Mouse (Mus musculus): Measurements from ENCODE around the gene Syt16. TPM values are rescaled to one million over a fixed set of nuclear protein-coding genes. Genes with fewer than 3 reads are reported as not detected.
A peak's percentile ranks its signal among the peaks of the same experiment; 100 is the strongest.

Syt16 gene
- polyA plus RNA-seq, 1 experiment, result not detected

GRCm38 (mm10) chr12:74125796-74126195 lies 128.3 kb downstream of the Syt16 start:
- TF ChIP-seq CTCF (IDR thresholded peaks at IDR 0.05; ENCODE audit: borderline replicate concordance, insufficient read depth, low read length) (no peak), POLR2A (IDR thresholded peaks at IDR 0.05; ENCODE audit: low read depth, low read length) (no peak)
- H3K4me3 ChIP-seq (ENCODE audit: insufficient read depth, low read length), result no peak overlapping the region
- no peaks in the 10 kb centered on the region for H3K4me1 ChIP-seq (ENCODE audit: control insufficient read depth, insufficient read depth, low read length)
- no peak overlapping the region for H3K27ac ChIP-seq (ENCODE audit: insufficient read depth, low read length)

DNA sequence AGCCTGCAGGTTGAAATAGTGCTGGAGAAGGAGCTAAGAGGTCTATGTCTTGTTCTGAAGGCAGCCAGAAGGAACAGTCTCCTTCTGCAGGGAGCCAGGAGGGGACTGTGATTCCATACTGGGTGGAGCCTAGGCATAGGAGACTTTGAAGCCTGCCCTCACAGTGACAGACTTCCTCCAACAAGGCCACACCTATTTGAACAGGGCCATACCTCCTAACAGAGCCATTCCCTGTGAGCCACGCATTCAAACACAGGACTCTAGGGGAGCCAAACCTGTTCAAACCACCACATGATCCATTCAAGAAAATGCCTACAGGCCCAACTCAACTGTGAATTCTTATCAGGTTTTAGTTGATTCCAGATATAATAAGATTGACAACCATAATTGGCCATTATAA lies 130.8 kb downstream of the Syt16 start:
- Histone ChIP-seq H3K4me1 (ENCODE audit: control insufficient read depth, insufficient read depth, low read length) (no peaks in the 10 kb centered on the region), H3K4me3 (ENCODE audit: insufficient read depth, low read length) (no peak overlapping the region), H3K27ac (ENCODE audit: insufficient read depth, low read length) (no peak overlapping the region)
- TF ChIP-seq CTCF (IDR thresholded peaks at IDR 0.05; ENCODE audit: borderline replicate concordance, insufficient read depth, low read length) (no peak), POLR2A (IDR thresholded peaks at IDR 0.05; ENCODE audit: low read depth, low read length) (no peak)

GRCm38 (mm10) chr12:74131790-74132189 lies 134.3 kb downstream of the Syt16 start:
- Histone ChIP-seq H3K27ac (ENCODE audit: insufficient read depth, low read length) (no peak overlapping the region), H3K4me3 (ENCODE audit: insufficient read depth, low read length) (no peak overlapping the region), H3K4me1 (ENCODE audit: control insufficient read depth, insufficient read depth, low read length) (no peaks in the 10 kb centered on the region)
- TF ChIP-seq CTCF (IDR thresholded peaks at IDR 0.05; ENCODE audit: borderline replicate concordance, insufficient read depth, low read length), result no peak
- TF ChIP-seq POLR2A (IDR thresholded peaks at IDR 0.05; ENCODE audit: low read depth, low read length), result no peak

GRCm38 (mm10) chr12:74142147-74142546 lies 144.7 kb downstream of the Syt16 start:
- TF ChIP-seq POLR2A (IDR thresholded peaks at IDR 0.05; ENCODE audit: low read depth, low read length) (no peak), CTCF (IDR thresholded peaks at IDR 0.05; ENCODE audit: borderline replicate concordance, insufficient read depth, low read length) (no peak)
- H3K27ac ChIP-seq (ENCODE audit: insufficient read depth, low read length), result no peak overlapping the region
- no peak overlapping the region for H3K4me3 ChIP-seq (ENCODE audit: insufficient read depth, low read length)

DNA sequence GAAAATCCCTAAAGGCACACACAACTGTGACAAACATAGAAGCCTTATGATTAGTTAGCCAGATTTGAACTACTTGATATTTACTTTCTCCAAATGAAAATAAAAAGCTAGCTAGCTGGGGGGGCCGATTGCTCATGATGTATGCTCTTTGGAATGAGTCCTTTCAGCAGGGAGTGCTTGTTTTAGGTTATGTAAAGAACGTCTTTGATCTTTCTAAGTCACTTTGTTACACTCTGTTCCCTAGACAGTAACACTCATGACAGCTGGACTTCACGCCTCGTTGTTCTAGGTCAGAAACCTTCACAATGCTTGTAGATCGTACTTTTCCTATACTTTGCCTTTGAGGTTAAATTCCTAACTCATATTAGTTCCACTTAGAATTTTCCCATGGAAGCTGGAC lies 146.9 kb downstream of the Syt16 start:
- peaks cover 8% of the 10 kb centered on the region; the same call in 1 of the 2 replicates for H3K4me1 ChIP-seq (ENCODE audit: control insufficient read depth, insufficient read depth, low read length)
- no peak overlapping the region for H3K27ac ChIP-seq (ENCODE audit: insufficient read depth, low read length)
- no peak overlapping the region for H3K4me3 ChIP-seq (ENCODE audit: insufficient read depth, low read length)
- TF ChIP-seq POLR2A (IDR thresholded peaks at IDR 0.05; ENCODE audit: low read depth, low read length) (no peak), CTCF (IDR thresholded peaks at IDR 0.05; ENCODE audit: borderline replicate concordance, insufficient read depth, low read length) (no peak)

More at GRCm38 (mm10) chr12:74142147-74142546, 144.7 kb downstream of the Syt16 start:
- H3K4me1 ChIP-seq (ENCODE audit: control insufficient read depth, insufficient read depth, low read length), result peaks cover 8% of the 10 kb centered on the region; the same call in 1 of the 2 replicates

- no peak overlapping the region for H3K27ac ChIP-seq (ENCODE audit: insufficient read depth, low read length)
- no peaks in the 10 kb centered on the region for H3K4me1 ChIP-seq (ENCODE audit: control insufficient read depth, insufficient read depth, low read length)
- no peak overlapping the region for H3K4me3 ChIP-seq (ENCODE audit: insufficient read depth, low read length)
- TF ChIP-seq POLR2A (IDR thresholded peaks at IDR 0.05; ENCODE audit: low read depth, low read length), result no peak
- TF ChIP-seq CTCF (IDR thresholded peaks at IDR 0.05; ENCODE audit: borderline replicate concordance, insufficient read depth, low read length), result no peak
These were observed 163.3 kb downstream of the Syt16 start for GRCm38 (mm10) chr12:74160791-74161190.

DNA sequence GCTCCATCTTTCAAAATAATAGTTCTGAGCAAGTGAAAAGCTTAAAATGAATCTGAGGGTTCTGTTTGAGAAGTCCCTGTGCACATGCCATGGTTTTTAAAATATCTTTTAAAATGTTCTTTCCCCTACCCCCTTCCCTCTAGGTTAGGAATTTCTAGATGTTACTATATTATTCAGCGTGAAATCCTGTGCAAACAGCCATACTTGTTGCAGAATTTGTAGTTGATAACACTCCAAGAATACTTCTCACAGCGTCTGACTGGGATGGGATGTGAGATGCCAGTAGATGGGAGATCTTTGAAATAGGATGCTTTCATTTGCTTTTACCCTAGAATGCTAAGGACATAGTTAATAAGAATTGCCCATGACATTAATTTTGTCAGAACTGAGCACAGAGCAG lies 165.6 kb downstream of the Syt16 start:
- H3K4me3 ChIP-seq (ENCODE audit: insufficient read depth, low read length), result no peak overlapping the region
- no peak for TF ChIP-seq CTCF (IDR thresholded peaks at IDR 0.05; ENCODE audit: borderline replicate concordance, insufficient read depth, low read length)
- no peak for TF ChIP-seq POLR2A (IDR thresholded peaks at IDR 0.05; ENCODE audit: low read depth, low read length)
- no peak overlapping the region for H3K27ac ChIP-seq (ENCODE audit: insufficient read depth, low read length)
- no peaks in the 10 kb centered on the region for H3K4me1 ChIP-seq (ENCODE audit: control insufficient read depth, insufficient read depth, low read length)

DNA sequence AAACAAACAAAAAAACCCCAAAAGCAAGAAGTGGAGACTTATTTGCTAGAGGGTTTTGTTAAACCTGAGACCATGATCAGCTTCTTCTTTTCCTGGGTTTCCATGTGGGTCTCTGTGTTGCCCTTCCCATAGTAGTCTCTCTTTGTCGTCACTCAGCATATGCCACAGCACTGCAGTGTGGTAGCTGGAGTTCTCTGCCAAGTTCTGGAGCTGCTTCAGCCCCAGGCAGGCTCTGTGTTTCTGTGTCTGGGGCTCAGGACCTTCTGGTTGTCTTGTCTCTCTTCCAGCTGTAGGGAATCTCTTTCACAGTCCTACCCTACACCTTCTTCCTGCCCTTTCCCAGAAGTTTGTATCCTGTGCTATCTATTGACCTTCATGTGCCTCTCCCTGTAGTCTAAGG lies 173.8 kb downstream of the Syt16 start:
- H3K4me3 ChIP-seq (ENCODE audit: insufficient read depth, low read length), result no peak overlapping the region
- no peak for TF ChIP-seq POLR2A (IDR thresholded peaks at IDR 0.05; ENCODE audit: low read depth, low read length)
- no peak for TF ChIP-seq CTCF (IDR thresholded peaks at IDR 0.05; ENCODE audit: borderline replicate concordance, insufficient read depth, low read length)
- H3K27ac ChIP-seq (ENCODE audit: insufficient read depth, low read length), result no peak overlapping the region
- peaks cover 6% of the 10 kb centered on the region for H3K4me1 ChIP-seq (ENCODE audit: control insufficient read depth, insufficient read depth, low read length)

GRCm38 (mm10) chr12:74173902-74174301 lies 176.4 kb downstream of the Syt16 start:
- Histone ChIP-seq H3K4me3 (ENCODE audit: insufficient read depth, low read length) (no peak overlapping the region), H3K27ac (ENCODE audit: insufficient read depth, low read length) (peak overlapping the region; percentile 93), H3K4me1 (ENCODE audit: control insufficient read depth, insufficient read depth, low read length) (peaks cover 6% of the 10 kb centered on the region)
- no peak for TF ChIP-seq CTCF (IDR thresholded peaks at IDR 0.05; ENCODE audit: borderline replicate concordance, insufficient read depth, low read length)
- no peak for TF ChIP-seq POLR2A (IDR thresholded peaks at IDR 0.05; ENCODE audit: low read depth, low read length)

DNA sequence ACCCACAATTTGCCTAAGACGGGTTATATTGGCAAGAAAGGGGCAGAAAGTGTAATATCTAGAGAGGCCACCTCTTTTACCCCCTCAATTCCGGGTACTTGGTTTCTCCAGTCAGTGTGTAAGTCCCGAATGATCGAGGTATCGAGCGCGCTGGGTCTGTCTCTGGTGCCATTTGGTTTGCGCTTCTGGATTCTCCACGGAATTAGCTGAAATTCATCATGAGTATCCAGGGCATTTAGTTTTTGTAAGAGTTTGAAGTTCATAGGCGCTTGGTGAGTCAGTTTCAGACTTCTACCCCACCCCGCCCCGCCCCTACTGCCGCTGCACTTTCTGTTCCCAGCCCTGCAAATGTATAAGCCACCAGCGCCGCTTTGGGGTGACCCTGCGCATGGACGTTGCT lies 187.1 kb downstream of the Syt16 start:
- TF ChIP-seq CTCF (IDR thresholded peaks at IDR 0.05; ENCODE audit: borderline replicate concordance, insufficient read depth, low read length), result no peak
- no peak for TF ChIP-seq POLR2A (IDR thresholded peaks at IDR 0.05; ENCODE audit: low read depth, low read length)
- no peak overlapping the region for H3K27ac ChIP-seq (ENCODE audit: insufficient read depth, low read length)
- peaks cover under 1% of the 10 kb centered on the region; the same call in 1 of the 2 replicates for H3K4me1 ChIP-seq (ENCODE audit: control insufficient read depth, insufficient read depth, low read length)
- no peak overlapping the region for H3K4me3 ChIP-seq (ENCODE audit: insufficient read depth, low read length)

All from embryonic fibroblast, embryonic 13.5 days (primary cell).